Mouse (Mus musculus) lung, embryonic 15.5 days (tissue): Measurements from ENCODE around the gene Tubb4a. TPM values are rescaled to one million over a fixed set of nuclear protein-coding genes. Genes with fewer than 3 reads are reported as not detected.

ENCODE experiments used
- ATAC-seq: fragments of 200-750 bp; cut with Nextera tagmentation; 2 replicates; pipeline ENCODE4 v1.8.0; 2017; ENCODE audit warnings: moderate number of reproducible peaks, borderline replicate concordance; ENCODE audit not compliant: low FRiP score, low TSS enrichment; ENCODE audit errors: extremely low read depth
- H3K27ac ChIP-seq: fragments of 300-500 bp; sonication (generic); 2 replicates; pipeline ENCODE4 v1.5.1; 2015; ENCODE audit warnings: moderate library complexity, mild to moderate bottlenecking, inconsistent platforms
- H3K27me3 ChIP-seq: fragments of 300-500 bp; sonication (generic); 2 replicates; pipeline ENCODE4 v1.6.1; 2015; ENCODE audit warnings: inconsistent platforms
- H3K36me3 ChIP-seq: fragments of 300-500 bp; sonication (generic); 2 replicates; pipeline ENCODE4 v1.6.1; 2015; ENCODE audit warnings: inconsistent platforms
- H3K4me1 ChIP-seq: fragments of 300-500 bp; sonication (generic); 2 replicates; pipeline ENCODE4 v1.6.1; 2015; ENCODE audit warnings: inconsistent platforms
- H3K4me2 ChIP-seq: fragments of 300-500 bp; sonication (generic); 2 replicates; pipeline ENCODE4 v1.6.1; 2015; ENCODE audit warnings: inconsistent platforms, mild to moderate bottlenecking, moderate library complexity
- H3K4me3 ChIP-seq: fragments of 300-500 bp; sonication (generic); 2 replicates; pipeline ENCODE4 v1.5.1; 2015; ENCODE audit warnings: mild to moderate bottlenecking, inconsistent platforms
- H3K9ac ChIP-seq: fragments of 300-500 bp; sonication (generic); 2 replicates; pipeline ENCODE4 v1.6.1; 2015; ENCODE audit warnings: inconsistent platforms
- H3K9me3 ChIP-seq: fragments of 300-500 bp; sonication (generic); 2 replicates; pipeline ENCODE4 v1.6.1; 2016; ENCODE audit warnings: inconsistent platforms
- WGBS: fragments of 180-500 bp; shearing (Covaris S2); methylation state at CpG from one replicate; pipeline ENCODE4 v1.1.7; 2015; 5-methylcytosine and 5-hydroxymethylcytosine counted together
- polyA plus RNA-seq: library from polyadenylated mRNA; unstranded; fragments of >200 nt; fragmentation: Nextera tagmentation; extraction: Ambion mirVana; gene quantifications from 2 replicates; pipeline ENCODE4 v1.2.1, GENCODE M21; 2015

Gene Tubb4a
- polyA plus RNA-seq, 1 experiment from 2014 or later, result 17.5 TPM

- H3K4me2 ChIP-seq, result no peak within 1 kb of the TSS
- H3K4me1 ChIP-seq, result no peaks in the 10 kb centered on the region
- no peaks in the 10 kb centered on the region for H3K36me3 ChIP-seq
- no peak within 1 kb of the TSS for H3K9ac ChIP-seq
- H3K27ac ChIP-seq, result no peak within 1 kb of the TSS
- H3K4me3 ChIP-seq, result no peak within 1 kb of the TSS
- WGBS, result 71% methylated on average over 8 of the region's 8 CpGs
- no peak for ATAC-seq
- H3K9me3 ChIP-seq, result no peaks in the 10 kb centered on the region
- H3K27me3 ChIP-seq, result peaks cover 8% of the 10 kb centered on the region; the same call in 1 of the 2 replicates
Measured at GRCm38 (mm10) chr17:57041554-57041953, 46.0 kb downstream of the Tubb4a start, which contains the start of gene Slc25a41. Gene Slc25a41, minus strand, starts transcription at chr17:57041654.

- H3K27ac ChIP-seq, result no peak overlapping the region
- H3K4me2 ChIP-seq, result no peak overlapping the region
- no peak overlapping the region for H3K4me3 ChIP-seq
- WGBS, result 36% methylated on average over 8 of the region's 8 CpGs
- H3K9ac ChIP-seq, result no peak overlapping the region
- no peaks in the 10 kb centered on the region for H3K4me1 ChIP-seq
- ATAC-seq, result no peak
- H3K27me3 ChIP-seq, result peaks cover 8% of the 10 kb centered on the region; the same call in 1 of the 2 replicates
- no peaks in the 10 kb centered on the region for H3K9me3 ChIP-seq
- H3K36me3 ChIP-seq, result no peaks in the 10 kb centered on the region
Measured at GRCm38 (mm10) chr17:57038978-57039377, 48.6 kb downstream of the Tubb4a start.

GRCm38 (mm10) chr17:57032854-57033253 lies 54.7 kb downstream of the Tubb4a start:
- H3K4me3 ChIP-seq, result peak overlapping the region; percentile 40; the same call in 1 of the 2 replicates
- 83% methylated on average over 4 of the region's 4 CpGs for WGBS

DNA sequence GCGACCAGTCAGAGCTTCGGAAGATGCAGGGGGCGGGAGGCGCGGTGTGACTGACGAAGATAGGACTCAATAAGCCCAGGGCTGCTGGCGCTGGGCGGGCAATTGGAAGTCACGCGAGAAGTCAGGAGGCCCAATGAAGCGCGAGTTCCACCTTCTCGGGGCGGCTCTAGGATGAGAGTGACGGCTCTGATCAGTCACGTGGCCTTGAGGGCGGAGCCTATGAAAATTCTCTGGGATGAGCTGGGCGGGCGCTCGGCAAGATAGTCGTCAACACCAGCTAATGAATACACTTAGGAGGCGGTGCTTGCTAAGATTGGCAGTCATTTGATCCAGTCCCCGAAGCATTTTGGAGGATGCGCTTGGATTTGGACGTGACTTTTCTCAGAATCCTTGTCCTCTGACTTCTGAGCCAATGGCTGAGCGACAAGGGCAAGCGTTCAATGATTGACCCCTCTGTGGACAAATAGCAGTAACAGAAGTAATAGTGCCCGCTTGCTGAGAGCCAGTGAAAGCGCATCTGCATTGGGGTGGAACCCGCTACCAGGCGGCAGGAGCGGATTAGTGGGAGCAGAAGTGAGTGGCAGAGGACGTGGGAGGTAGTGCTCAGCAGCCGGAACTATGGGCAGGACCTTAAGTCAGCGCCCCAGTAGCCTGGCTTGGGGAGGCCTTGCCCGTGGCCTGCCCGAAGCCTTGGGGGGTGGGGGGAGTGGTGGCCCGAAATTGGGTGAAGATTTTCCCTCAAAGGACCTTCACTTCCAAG lies 55.7 kb downstream of the Tubb4a start:
- peak; percentile 96 for ATAC-seq
- under 1% methylated on average over 38 of the region's 38 CpGs for WGBS
- Histone ChIP-seq H3K27me3 (no peaks in the 10 kb centered on the region), H3K4me2 (peak overlapping the region; percentile 67), H3K4me3 (peak overlapping the region; percentile 77), H3K9me3 (no peaks in the 10 kb centered on the region), H3K27ac (peak overlapping the region; percentile 86), H3K4me1 (peaks cover 17% of the 10 kb centered on the region), H3K9ac (peak overlapping the region; percentile 100), H3K36me3 (peaks cover 21% of the 10 kb centered on the region)

More at GRCm38 (mm10) chr17:57032854-57033253, 54.7 kb downstream of the Tubb4a start:
- H3K4me1 ChIP-seq, result peaks cover 17% of the 10 kb centered on the region
- peaks cover 11% of the 10 kb centered on the region for H3K36me3 ChIP-seq
- H3K9me3 ChIP-seq, result no peaks in the 10 kb centered on the region
- no peak for ATAC-seq
- H3K9ac ChIP-seq, result no peak overlapping the region; the same call in 1 of the 2 replicates
- H3K27me3 ChIP-seq, result no peaks in the 10 kb centered on the region
- H3K27ac ChIP-seq, result no peak overlapping the region
- H3K4me2 ChIP-seq, result peak overlapping the region; percentile 67; the same call in 1 of the 2 replicates

DNA sequence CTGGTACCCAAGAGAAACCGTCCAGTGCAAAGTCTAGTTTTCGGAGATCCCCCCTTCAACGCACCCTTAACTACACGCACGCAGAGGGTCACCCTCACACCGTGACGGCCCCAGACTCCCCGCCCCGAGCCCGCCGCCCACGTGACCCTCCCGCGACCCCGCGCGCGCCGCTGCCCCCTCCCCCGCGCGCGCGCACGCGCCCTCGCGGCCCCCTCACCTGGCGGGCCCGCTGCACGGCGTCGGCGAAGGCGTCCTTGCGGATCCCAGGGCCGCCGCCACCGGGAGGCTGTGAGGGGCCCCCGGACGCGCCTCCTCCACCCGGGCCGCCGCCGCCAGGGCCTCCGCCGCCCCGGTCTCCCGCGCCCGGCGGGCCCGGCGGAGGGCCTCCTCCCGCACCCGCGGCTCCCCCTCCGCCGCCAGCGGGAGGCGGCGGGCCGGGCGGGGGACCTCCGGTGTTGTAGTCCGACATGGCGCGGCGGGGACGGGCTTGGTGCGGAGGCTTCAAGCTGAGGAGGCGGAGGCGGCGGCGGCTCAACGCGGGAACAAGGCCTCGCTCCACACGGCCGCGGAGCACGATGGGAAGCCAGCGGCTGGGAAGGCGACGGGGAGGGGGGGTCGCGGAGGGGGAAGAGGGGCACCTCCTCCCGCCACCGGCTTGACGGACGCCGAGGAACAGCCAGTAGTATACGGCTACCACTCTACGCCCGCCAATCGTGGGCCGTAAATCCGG lies 56.5 kb downstream of the Tubb4a start, which contains the start of gene Khsrp:
TSS of gene Khsrp (minus strand) at position 592 of the 730 bp plus-strand sequence.
- H3K27me3 ChIP-seq, result no peaks in the 10 kb centered on the region
- peaks cover 17% of the 10 kb centered on the region for H3K4me1 ChIP-seq
- peak within 1 kb of the TSS; percentile 77 for H3K4me3 ChIP-seq
- H3K4me2 ChIP-seq, result peak within 1 kb of the TSS; percentile 86
- peak within 1 kb of the TSS; percentile 95 for H3K27ac ChIP-seq
- peaks cover 29% of the 10 kb centered on the region for H3K36me3 ChIP-seq
- 2% methylated on average over 94 of the region's 99 CpGs for WGBS
- H3K9ac ChIP-seq, result peak within 1 kb of the TSS; percentile 100
- ATAC-seq, result no peak
- H3K9me3 ChIP-seq, result no peaks in the 10 kb centered on the region

Other genes starting within 250 kb of the Tubb4a start
- gene Acsbg2, start 213.3 kb downstream of the Tubb4a start, polyA plus RNA-seq, result not detected in 2 replicates
- gene 1700061G19Rik, start 212.3 kb downstream of the Tubb4a start, polyA plus RNA-seq, result 0.23 and 0.35 TPM in 2 replicates
- gene Mllt1, start 152.4 kb downstream of the Tubb4a start, polyA plus RNA-seq, result 50.0 and 53.2 TPM in 2 replicates
- not detected in 2 replicates for gene Acer1, start 105.7 kb downstream of the Tubb4a start, polyA plus RNA-seq
- gene Clpp, start 97.5 kb downstream of the Tubb4a start, polyA plus RNA-seq, result 135 and 136 TPM in 2 replicates
- gene Alkbh7, start 90.4 kb downstream of the Tubb4a start, polyA plus RNA-seq, result 40.0 and 40.5 TPM in 2 replicates
- gene Pspn, start 87.8 kb downstream of the Tubb4a start, polyA plus RNA-seq, result 0.78 TPM in 1 of 2 replicates, not detected in the other
- 56.7 and 63.3 TPM in 2 replicates for gene Gtf2f1, start 76.5 kb downstream of the Tubb4a start, polyA plus RNA-seq
- gene Gm17949, start 76.3 kb downstream of the Tubb4a start, polyA plus RNA-seq, result 0.26 and 0.50 TPM in 2 replicates
- gene Khsrp, start 56.3 kb downstream of the Tubb4a start, polyA plus RNA-seq, result 42.1 and 44.1 TPM in 2 replicates
- gene Slc25a41, start 46.1 kb downstream of the Tubb4a start, polyA plus RNA-seq, result 0.12 TPM in 1 of 2 replicates, not detected in the other
- gene Crb3, start 28.7 kb downstream of the Tubb4a start, polyA plus RNA-seq, result 55.3 and 57.0 TPM in 2 replicates
- 8.7 and 9.5 TPM in 2 replicates for gene Slc25a23, start 27.9 kb downstream of the Tubb4a start, polyA plus RNA-seq
- gene Dennd1c, start 9.3 kb downstream of the Tubb4a start, polyA plus RNA-seq, result 4.8 and 5.6 TPM in 2 replicates
- 8.6 and 10.4 TPM in 2 replicates for gene Tnfsf9, start 17.5 kb upstream of the Tubb4a start, polyA plus RNA-seq
- not detected in 2 replicates for gene Cd70, start 62.0 kb upstream of the Tubb4a start, polyA plus RNA-seq
- gene Tnfsf14, start 106.4 kb upstream of the Tubb4a start, polyA plus RNA-seq, result 0.33 and 0.36 TPM in 2 replicates
- gene C3, start 140.4 kb upstream of the Tubb4a start, polyA plus RNA-seq, result 2.5 and 3.7 TPM in 2 replicates
- gene Gpr108, start 160.7 kb upstream of the Tubb4a start, polyA plus RNA-seq, result 33.1 and 37.3 TPM in 2 replicates
- gene Trip10, start 161.7 kb upstream of the Tubb4a start, polyA plus RNA-seq, result 49.0 TPM in 2 replicates
- gene Vav1, start 191.3 kb upstream of the Tubb4a start, polyA plus RNA-seq, result 3.2 and 6.1 TPM in 2 replicates